Mouse (Mus musculus): ENCODE measurements around the gene Rpp25l.

Gene Rpp25l

DNA sequence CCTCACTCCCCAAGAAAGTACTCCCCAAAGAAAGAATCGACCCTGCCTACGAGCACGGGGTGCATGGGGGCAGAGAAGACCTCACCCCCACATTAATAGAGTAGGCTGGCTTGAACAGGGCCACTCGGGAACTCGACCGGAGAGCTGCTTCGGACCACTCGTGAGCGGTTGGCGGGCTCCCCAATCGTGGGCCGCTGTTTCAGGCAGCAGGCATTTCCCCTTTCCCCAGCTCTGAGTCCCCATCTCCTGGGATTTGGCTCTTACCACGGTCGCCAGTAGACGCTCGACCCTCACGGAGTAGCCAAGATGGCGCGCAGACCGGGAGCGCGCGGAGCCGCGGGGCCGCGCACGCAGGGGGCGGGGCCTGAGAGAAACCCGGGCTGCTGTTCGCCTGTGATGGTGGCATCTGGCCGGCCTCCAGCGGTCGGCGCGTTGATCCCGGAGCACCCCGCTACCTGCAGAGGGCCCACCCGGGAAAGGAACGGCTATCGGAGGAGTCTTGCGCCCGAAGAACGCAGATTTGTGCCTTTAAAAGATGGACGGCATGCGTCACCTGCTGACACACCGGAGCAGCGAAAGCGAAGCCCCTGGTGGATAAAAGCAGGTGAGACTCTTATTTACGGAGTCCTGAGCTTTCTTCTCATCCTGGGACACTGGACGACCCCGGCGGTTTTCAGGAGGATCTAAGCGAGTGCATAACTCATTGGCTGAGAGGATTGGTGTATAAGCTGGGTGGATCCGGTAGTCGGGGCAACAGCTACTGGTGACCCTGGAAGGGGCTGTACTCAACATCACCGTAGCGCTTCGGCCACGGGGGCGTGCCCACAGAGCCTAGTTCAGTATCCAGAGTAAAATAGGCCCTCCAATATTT is at the start of gene Rpp25l:
Gene Rpp25l (minus strand): TSS at position 338 of the 871 bp plus-strand sequence.
- DNase-seq, result peak; percentile 87 to 88

DNA sequence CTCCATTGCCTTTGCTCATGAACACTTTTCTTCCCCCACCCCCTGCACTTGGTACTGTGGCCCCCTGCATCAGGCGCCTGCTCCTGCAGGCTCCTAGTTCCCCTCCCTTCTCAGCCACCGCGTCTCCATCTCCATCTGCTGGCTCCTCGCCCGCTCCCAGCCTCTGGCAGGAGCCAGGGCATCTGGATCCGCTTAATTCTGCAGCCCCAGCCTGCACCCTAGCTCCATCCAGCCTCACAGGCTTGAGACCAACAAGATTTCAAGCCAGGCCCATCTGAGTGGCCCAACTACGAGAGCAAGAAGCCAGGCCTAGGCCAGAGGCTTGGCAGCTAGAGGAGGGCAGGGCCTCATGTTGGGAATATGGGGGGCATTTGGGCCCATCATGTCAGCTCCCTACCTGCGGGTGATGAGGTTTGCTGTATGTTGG is 49.4 kb upstream of the Rpp25l start:
- peak in 1 of 2 experiments; percentile 50 for DNase-seq

DNA sequence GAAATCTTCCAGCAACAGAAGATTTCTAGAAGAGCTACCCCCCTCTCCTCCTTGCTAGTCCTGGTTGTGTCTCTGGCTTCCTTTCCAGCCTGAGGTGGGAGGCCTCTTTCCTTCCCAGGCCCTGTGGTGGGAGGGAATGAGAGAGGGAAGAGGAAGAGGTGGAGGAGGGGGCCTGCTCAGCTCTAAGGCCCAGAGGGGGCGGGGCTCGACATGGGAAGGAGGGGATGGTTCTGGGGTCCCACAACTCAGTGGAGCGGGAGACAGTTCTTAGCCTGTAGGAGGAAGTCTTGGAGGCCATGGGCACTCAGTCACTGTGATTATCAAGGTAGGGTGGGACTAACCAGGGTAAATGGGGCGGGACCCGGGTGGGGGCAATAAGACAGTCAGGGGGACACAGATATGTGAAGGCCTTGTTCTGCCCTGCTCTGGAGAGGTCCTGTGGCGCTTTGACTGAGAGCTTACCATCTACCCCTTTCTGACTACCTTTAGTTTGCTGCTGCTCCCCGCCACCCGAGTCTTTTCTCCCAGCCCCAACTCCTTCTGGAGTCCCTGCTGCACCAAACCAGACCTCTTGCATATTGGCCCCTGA is 48.9 kb upstream of the Rpp25l start:
- DNase-seq, result no peak

DNA sequence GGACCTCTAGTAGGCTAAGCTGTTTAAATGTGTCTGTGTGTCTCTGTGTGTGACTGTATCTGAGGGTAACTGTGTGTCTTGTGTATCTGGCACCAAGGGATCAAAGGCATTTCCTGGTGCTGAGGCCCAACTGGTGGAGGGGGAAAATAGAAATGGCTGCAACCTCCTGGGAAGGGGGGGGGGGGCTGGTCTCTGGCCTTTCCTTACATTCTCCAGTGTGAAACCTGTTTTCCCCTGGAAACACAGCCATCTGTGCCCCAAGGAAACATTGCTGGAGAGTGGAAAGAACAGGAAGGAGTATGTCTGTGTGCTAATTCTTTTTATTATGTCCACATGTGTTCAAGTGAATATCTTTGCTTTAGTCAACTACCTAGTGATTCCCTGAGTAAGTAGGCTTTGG is 48.3 kb upstream of the Rpp25l start:
- DNase-seq, result no peak

DNA sequence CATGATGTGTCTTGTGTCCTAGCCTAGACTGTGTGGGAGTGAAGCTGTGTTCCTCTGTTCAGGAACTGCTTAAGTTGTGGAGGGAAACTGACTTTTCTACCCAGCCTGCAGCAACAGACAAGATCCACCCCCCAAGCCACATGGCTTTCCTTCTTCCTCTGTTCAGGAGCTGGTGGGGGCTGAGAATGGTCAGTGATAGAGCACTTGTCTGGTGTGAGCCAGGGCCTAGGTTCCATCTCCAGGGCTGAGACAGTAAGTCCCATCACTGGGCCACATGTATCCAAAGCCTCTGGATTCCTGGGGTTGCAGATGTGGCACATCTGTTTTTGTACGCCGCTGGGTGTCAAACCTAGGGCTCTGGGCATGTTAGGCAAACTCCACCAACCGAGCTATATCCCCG is 47.6 kb upstream of the Rpp25l start:
- no peak for DNase-seq

DNA sequence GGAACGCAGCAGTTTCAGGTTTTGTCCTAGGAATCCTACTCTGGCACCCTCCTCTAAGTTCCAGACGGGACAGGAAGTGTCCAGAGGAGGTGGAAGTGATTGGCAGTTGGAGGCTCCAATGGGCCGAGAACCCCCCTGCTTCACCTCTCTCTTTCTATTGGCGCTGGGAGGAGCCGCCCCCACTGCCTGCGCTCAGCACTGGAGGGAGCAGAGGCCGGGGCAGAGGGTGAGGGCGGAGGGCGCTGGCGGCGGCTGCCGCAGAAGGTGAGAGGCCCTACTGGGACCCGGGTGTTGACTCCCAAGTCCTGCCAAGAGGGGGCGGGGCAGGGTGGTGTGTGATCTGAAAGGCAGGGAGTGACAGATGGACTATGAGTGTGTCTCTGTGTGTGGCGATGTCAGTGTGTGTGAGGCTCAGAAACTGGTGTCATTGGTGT is 47.0 kb upstream of the Rpp25l start:
- peak; percentile 88 to 93 for DNase-seq

DNA sequence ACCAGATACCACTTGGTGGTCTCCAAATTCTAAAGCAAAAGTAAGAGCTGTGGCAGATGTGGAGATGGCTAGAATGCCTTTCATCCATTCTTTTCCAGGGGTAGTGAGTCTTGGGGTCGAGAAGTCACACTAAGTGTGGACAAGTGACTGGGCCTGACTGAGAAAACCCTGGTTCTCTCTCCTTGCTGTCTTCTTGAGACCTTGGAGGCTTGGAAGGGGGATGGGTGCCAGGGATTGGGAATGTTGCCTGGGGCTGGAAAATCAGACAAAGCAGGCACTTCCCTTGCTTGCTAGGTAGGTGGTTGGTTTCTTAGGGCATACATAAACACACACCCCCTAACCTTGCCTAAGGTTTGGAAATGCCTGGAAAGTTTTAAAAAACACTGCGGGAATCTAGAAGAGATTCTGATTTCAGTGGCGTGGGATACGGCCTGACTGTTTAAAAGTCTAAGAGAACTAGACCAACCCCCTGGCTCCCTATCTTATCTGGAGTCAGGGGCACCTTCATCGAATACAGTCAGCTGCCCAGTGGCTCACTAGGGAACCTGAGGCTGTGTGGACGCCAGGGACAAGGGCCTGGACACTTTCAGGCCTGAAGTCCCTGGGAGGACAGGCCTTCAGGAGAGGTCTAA is 46.4 kb upstream of the Rpp25l start:
- DNase-seq, result no peak

DNA sequence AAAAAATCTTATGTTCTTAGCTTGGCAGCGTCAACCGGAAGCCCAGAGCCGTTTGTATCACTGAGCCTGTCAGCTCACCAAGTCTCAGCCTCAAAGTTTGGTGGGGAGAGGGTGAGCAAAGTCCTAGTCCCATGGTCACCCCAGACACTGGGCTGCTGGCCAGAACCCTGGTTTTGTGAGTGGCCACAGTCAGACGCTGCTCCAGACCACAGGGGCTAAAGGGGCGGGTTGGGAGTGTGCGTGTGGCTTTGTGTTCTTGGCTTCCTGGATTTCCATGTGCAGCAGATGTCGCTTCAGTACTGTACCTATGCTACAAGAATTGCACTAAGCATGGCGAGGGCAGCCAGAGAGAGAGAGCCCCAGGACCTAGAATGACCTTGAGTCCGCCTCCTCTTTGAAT is 45.9 kb upstream of the Rpp25l start:
- peak in 1 of 2 experiments; percentile 37 for DNase-seq

DNA sequence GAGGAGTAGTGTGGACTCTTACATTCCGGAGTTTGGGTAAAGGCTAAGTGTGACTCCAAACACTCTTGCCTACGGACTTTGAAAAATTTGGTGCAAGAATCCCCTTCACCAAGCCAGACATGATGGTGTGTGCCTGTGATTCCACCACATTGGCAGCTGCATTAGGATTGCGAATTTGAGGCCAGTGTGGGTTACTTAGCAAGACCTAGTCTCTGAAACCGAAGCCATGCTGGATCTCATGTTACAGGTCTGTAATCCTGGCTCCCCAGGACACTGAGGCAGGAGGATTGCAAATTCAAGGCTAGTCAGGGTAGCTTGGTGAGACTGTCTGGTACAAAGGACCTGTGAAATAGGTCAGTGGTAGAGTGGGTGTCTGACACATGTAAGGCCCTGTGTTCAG is 45.4 kb upstream of the Rpp25l start:
- no peak for DNase-seq

DNA sequence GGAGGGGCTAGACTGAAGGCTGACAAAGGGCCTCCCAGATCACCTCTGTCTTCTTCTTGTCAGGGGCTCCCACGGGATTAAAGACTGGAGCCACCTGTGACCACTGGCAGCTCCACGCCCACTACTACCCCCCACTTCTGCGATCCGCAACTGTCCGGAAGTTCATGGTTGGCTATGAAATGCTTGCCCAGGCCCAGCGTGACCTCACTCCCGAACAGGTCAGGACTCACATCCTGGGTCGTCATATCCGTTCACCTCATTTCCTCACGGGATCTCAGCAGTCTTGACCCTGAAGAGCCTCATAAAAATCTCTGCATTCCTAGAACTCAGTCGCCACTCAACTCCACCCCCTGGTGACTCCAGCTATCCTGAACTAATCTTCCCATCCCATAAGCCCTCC is 44.7 kb upstream of the Rpp25l start:
- DNase-seq, result no peak

DNA sequence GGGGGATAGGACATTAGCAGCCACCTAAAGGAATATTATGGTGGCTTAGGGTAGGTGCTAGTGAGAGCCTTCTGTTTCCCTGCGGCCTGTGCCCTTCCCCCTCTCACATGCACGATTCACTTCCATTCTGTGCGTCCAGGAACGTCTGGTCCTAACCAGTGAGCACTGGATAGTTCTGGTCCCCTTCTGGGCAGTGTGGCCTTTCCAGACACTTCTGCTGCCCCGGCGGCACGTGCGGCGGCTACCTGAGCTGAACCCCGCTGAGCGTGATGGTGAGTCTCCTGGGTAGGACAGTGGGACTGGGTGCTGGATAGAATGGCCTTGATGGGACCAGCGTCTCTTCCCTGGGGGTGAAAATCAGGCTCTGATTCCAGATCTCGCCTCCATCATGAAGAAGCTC is 44.0 kb upstream of the Rpp25l start:
- DNase-seq, result no peak

DNA sequence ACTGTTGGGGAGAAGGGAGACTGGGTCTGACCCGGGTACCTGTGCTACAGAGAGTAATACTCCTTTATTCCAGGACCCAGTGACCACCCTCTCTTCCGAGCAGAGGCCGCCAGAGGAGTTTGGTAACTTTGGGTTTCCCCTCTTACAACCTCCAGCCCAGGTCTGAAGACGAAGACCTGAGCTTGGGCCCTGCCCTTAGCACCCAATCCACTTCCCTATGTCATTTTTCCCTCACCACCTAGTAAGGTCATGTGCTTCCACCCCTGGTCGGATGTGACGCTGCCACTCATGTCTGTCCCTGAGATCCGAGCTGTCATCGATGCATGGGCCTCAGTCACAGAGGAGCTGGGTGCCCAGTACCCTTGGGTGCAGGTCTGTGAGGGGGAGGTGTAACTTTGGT is 43.1 kb upstream of the Rpp25l start:
- peak in 1 of 2 experiments; percentile 21 for DNase-seq

DNA sequence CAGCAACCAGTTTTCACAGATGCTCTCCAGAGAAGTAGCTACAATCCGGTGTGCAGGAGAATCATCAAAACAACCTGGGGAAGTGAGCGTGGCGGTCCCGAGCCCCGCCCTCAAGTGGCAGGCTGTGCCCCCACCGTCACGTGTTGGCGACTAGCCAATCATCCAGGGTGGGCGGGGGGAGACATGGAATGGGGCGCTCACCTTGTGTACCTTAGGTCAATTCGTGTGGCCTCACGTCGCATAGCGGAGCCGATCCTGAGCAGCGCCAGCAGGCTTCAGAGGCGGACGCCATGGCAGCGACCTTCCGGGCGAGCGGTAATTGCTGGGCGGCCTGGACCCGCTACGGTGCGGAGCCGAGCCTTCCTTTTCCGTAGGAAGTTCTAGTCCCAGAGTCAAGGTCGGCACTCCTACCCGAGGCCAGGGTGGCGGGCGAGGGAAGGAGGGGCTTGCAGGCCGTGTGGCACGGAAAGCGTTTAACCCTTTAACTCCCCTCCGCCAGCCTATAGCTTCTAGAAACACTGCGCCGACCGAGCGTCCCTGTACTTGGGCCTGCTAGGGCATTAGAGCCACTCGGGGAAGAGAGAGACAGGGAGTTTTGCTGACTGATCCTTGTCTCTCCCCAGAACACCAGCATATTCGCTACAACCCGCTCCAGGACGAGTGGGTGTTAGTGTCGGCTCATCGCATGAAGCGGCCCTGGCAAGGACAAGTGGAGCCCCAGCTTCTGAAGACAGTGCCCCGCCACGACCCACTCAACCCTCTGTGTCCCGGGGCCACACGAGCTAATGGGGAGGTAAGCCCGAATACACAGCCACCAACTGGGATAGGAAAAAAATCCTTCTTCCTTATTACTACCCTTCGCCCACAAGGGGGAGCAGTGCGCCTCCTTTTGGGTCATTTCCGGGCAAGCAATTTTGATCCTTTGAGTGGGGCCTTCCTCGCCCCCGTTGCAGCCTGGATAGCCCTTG is 42.3 kb upstream of the Rpp25l start, which contains the start of gene Sigmar1:
Gene Sigmar1 (minus strand): TSS at position 820 of the 968 bp plus-strand sequence.
- peak; percentile 85 to 88 for DNase-seq

DNA sequence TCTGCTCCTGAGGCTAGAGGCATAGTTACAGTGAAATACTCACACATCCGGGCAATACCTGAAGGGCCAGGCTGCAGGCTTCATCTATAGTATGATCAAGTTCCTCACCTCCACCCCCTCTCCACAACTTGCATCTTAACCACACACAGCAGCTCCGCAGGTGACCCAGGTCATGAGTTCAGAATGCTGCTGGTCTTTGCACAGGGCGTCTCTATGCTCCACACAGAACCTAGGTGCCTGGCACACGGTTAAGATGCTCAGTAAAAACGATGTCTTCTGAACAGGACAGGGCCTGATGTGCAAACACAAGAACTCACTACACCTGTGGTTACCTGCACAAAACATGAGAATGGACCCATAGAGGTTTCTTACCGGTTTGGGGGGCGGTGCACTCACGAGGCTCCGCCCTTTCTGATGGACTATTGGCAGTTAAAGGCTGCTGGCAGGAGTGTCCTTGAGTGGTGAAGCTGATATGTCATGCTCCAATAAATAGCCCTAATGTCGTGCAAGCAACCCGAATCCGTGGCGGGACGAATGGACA is 41.5 kb upstream of the Rpp25l start, which contains the start of gene Galt:
Gene Galt (plus strand): TSS at position 432 of the 541 bp plus-strand sequence.
- DNase-seq, result no peak

DNA sequence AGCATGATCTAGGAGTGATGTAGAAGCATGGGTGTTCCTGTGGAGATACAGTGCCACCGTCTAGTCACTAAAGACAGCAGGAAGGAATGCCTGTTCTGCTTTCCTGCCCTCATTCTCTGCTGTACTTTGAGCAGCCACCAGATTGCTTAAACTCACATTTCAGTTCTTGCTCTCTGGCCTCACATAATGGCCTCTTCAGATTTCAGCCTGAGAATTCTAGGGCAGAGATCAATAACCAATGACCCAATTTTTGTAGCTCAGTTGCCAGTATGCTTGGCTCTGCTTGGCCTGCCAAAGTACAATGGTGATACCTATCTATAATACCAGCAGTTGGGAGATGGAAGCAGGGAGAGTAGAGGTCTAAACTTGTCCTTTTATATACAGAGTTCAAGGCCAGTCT is 31.7 kb upstream of the Rpp25l start:
- DNase-seq, result no peak

DNA sequence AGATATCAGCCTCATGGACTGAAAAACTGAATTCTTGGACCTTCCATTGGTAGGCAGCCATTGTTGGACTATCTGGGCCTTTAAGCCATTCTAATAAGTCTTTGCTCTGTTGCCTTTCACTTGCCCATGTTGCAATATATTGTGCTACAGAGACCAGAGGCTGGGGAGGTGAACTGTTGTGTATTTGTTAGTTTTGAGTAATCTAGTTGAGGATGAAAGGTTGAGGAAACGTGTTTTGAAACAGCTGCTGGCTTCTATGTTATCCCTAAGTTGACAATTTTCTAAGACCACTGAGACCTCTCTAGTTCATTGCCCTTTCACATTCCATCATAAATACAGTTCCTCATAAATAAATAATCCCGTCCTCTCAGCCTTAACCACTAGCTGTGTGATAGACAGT is 30.8 kb upstream of the Rpp25l start:
- no peak for DNase-seq

DNA sequence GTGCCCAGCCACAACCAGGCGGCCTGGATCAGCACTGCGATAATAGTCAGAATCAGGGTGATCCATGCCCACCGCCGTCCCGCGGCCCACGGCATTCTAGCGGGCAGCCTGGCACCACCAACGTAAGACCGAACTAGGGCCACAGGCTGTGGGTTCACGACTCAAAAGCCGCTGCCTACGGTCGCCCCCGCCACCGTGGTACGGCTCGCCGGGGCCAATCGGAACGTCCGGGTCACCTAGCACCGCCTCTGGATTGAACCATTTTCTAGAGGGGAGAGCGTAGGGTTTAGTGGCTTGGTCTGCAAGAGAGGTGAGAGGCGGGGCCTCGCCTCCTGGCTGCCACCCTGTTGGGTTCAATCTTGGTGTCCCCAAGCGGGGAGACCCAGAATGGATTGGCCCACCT is 27.8 kb upstream of the Rpp25l start:
- peak; percentile 93 to 94 for DNase-seq

DNA sequence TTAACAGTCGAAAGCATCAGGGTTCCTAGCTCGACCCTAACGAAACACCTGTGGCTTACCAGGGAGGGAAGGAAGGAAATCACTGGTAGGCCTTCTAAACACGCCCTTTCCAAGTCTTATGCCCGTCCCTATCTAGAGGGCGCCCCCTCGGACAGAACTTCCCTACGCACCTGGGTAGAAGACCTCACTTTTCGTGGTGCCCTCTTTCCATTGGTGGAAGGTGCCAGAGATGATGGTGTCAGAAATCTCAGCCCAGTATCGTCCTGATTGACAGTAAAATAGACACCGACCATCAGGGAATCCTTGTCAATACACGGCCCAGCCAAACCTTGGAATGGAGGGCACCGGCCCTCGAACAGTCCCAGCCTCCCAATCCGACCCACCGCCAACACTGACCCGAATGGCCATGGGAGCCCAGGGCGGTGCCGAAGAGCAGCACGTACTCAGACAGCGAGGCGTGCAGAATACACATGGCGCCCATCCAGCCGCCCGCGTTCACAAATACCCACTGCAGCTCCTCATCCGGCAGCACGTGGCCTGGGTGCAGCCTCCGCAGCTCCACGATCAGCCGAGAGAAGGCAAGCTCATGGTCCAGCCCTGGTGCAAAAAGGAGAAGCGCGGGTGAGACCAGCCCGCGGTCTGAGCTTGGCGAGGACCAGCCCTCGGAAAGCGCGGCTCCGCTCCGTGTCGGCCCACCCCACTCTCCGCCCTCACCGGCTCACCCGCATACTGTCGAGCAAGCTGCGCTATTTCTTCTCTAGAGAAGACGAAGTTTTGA is 27.2 kb upstream of the Rpp25l start:
- peak; percentile 60 to 64 for DNase-seq

DNA sequence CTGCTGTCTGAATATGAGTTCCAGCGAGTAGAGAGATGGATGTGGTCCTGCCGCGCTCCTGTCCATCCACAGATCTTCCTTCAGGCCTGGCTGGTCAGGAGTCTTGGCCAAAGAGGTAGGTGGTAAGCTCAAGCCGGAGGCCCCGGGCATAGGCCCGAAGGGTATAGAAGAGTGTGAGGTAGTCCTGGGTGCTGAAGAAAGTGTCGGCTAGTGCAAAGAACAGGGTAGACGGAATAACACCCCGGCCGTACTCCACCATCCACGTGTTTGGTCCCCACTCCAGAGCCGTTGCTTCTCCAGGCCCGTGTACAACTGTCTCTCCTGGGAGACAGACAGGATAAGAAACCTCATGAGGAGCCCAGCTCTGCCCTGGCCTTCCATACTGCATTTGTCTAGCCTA is 25.9 kb upstream of the Rpp25l start:
- DNase-seq, result no peak

DNA sequence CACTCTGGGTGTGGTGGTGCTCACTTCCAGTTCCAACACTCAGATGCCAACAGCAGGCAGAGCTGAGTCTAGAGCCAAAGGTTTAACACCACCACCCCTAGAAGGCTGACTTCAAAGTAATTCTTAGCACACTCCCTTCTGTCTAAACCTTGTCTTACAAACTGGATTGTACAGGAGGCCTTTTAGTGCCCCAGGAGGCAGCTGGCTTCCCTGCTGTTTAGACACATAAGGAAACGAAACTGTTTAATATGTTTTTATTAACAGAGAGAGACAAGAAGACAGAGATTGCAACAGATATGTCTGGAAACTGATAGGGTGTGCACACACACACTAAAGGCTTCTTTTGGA is 24.9 kb upstream of the Rpp25l start:
- DNase-seq, result no peak

DNA sequence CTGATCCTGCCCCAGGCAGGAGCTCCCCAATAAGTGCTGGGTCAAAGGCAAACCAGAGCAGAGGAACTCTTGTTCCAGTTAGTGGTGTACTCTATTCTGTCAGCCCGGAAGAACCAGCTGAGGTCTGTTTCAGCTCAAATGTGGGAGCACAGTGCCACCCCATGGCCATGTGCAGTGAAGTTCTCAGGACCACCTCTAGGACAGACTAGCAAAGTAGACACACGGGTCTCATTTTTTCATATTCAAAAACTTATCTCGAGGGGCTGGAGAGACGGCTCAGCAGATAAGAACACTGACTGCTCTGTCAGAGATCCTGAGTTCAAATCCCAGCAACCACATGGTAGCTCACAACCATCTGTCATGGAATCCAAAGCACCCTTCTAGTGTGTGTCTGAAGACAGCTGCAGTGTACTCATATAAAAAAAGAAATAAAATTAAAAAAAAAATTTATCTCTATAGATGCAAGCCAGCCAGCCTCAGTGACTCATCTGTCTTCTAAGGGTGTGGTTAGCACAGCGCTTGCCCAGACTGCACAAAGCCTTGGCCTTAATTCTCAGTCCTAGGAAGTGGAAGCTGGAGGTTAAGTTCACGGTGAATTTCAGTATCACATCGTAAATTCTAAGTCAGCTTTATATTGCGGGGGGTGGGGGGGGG is 24.4 kb upstream of the Rpp25l start:
- peak; percentile 72 to 76 for DNase-seq
